Mouse (Mus musculus): Measurements from ENCODE around the gene Slc41a2.
A peak's percentile ranks its signal among the peaks of the same experiment; 100 is the strongest.
"Not testable (repeated sequence)": the region's sequence is repeated elsewhere in the genome, so short reads cannot be mapped to it uniquely, and the experiment has no call there.

Gene Slc41a2

GRCm38 (mm10) chr10:83337159-83337951, at the start of gene Slc41a2:
Gene Slc41a2 (minus strand): TSS chr10:83337882.
- DNase-seq (ENCODE audit: low spot score) = peak; percentile 61

GRCm38 (mm10) chr10:83385330-83385910, 47.7 kb upstream of the Slc41a2 start:
- no peak for DNase-seq (ENCODE audit: low spot score)

GRCm38 (mm10) chr10:83384456-83385215, 47.0 kb upstream of the Slc41a2 start:
- no peak for DNase-seq (ENCODE audit: low spot score)

GRCm38 (mm10) chr10:83383863-83384262, 46.2 kb upstream of the Slc41a2 start:
- DNase-seq (ENCODE audit: low spot score) = no peak

- no peak for DNase-seq (ENCODE audit: low spot score)
Observed at GRCm38 (mm10) chr10:83382988-83383387, 45.3 kb upstream of the Slc41a2 start.

- DNase-seq (ENCODE audit: low spot score) = no peak
Observed at GRCm38 (mm10) chr10:83382528-83382927, 44.8 kb upstream of the Slc41a2 start.

- DNase-seq (ENCODE audit: low spot score) = no peak
Observed at GRCm38 (mm10) chr10:83380501-83380900, 42.8 kb upstream of the Slc41a2 start.

GRCm38 (mm10) chr10:83378083-83378833, 40.6 kb upstream of the Slc41a2 start:
- no peak for DNase-seq (ENCODE audit: low spot score)

- no peak for DNase-seq (ENCODE audit: low spot score)
Observed at GRCm38 (mm10) chr10:83376911-83377682, 39.4 kb upstream of the Slc41a2 start.

GRCm38 (mm10) chr10:83375458-83375857, 37.8 kb upstream of the Slc41a2 start:
- DNase-seq (ENCODE audit: low spot score) = not testable (repeated sequence)

- no peak for DNase-seq (ENCODE audit: low spot score)
Observed at GRCm38 (mm10) chr10:83374045-83374656, 36.5 kb upstream of the Slc41a2 start.

- DNase-seq (ENCODE audit: low spot score) = no peak
Observed at GRCm38 (mm10) chr10:83368918-83369317, 31.2 kb upstream of the Slc41a2 start.

- no peak for DNase-seq (ENCODE audit: low spot score)
Observed at GRCm38 (mm10) chr10:83363451-83363850, 25.8 kb upstream of the Slc41a2 start.

GRCm38 (mm10) chr10:83361643-83362382, 24.1 kb upstream of the Slc41a2 start:
- DNase-seq (ENCODE audit: low spot score) = peak; percentile 35

- no peak for DNase-seq (ENCODE audit: low spot score)
Observed at GRCm38 (mm10) chr10:83360356-83360755, 22.7 kb upstream of the Slc41a2 start.

GRCm38 (mm10) chr10:83359956-83360355, 22.3 kb upstream of the Slc41a2 start, which contains the start of gene D10Wsu102e:
Gene D10Wsu102e (plus strand): TSS chr10:83360221.
- peak; percentile 98 for DNase-seq (ENCODE audit: low spot score)

GRCm38 (mm10) chr10:83359451-83359850, 21.8 kb upstream of the Slc41a2 start:
- DNase-seq (ENCODE audit: low spot score) = no peak

- DNase-seq (ENCODE audit: low spot score) = no peak
Observed at GRCm38 (mm10) chr10:83356416-83356815, 18.7 kb upstream of the Slc41a2 start.

GRCm38 (mm10) chr10:83354333-83354719, 16.6 kb upstream of the Slc41a2 start:
- DNase-seq (ENCODE audit: low spot score) = peak; percentile 20

Measured in layer of hippocampus, adult 11-12 months (tissue).